Mouse (Mus musculus): ENCODE data around the gene Slc35b1. TPM values are rescaled to one million over a fixed set of nuclear protein-coding genes. Genes with fewer than 3 reads are reported as not detected.

Slc35b1 gene
- 10 to 100 TPM; 74.2 to 76.0 TPM for total RNA-seq (2021)
- long read RNA-seq, experiment 1, transcript Slc35b1-202 (9 exons, 1,299 nt): minor isoform, 12 of 45 reads
- long read RNA-seq, experiment 1, transcript Slc35b1-201 (9 exons, 1,523 nt): major isoform, 29 of 45 reads
- long read RNA-seq, experiment 1, partial matches to known transcripts: 0 of 45 reads
- long read RNA-seq, experiment 1, other reads (novel, unspliced or antisense): 4 of 45 reads
- long read RNA-seq, experiment 2, transcript Slc35b1-201 (9 exons, 1,523 nt): major isoform, 29 of 67 reads
- long read RNA-seq, experiment 2, transcript Slc35b1-202 (9 exons, 1,299 nt): minor isoform, 23 of 67 reads
- long read RNA-seq, experiment 2, partial matches to known transcripts: 3 of 67 reads
- long read RNA-seq, experiment 2, other reads (novel, unspliced or antisense): 12 of 67 reads

DNA sequence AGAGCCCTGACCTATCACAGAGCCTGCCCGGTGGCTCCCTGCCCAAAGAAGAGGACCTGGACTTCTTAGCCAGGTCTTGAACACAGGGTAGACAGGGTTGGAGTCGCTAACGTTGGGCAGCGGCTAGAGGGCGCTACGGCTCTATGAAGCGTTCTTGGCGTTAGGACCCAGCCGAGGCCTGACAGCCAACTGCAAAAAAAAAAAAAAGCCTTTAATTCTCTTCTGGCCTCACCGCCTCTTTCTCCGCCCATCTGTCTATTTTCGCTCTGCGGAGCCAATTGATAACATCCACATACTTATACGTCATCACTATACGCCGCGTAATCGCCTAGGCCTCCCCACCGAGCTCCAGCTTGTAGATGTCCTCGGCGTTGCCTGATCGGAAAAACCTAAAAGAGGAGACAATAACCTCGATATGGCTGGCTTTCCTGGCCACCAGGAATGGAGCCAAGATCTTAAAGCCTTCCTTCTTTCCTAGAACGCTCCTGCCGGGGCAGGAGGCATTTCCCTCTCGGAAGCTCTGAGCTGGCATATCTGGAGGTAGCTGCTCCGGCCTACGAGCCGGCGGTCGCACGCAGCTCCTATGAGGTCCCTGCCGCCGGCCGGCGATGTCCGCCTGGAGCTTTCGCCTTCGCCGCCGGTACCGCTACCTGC, at the start of gene Slc35b1:
TSS of gene Slc35b1 (plus strand) at position 374 of the 654 bp plus-strand sequence.
- DNase-seq (ENCODE audit: low spot score in 2 of 2): peak; percentile 99

- peak; percentile 62 to 89 for DNase-seq (ENCODE audit: low spot score in 2 of 2)
These were observed 47.8 kb upstream of the Slc35b1 start, which contains the start of gene Fam117a for GRCm38 (mm10) chr11:95336568-95337128. Fam117a (plus strand) TSS chr11:95337018.

- DNase-seq (ENCODE audit: low spot score in 2 of 2): peak in 1 of 2 experiments; percentile 31
These were observed 47.2 kb upstream of the Slc35b1 start for GRCm38 (mm10) chr11:95337129-95337813.

- DNase-seq (ENCODE audit: low spot score in 2 of 2): no peak
These were observed 46.6 kb upstream of the Slc35b1 start for GRCm38 (mm10) chr11:95337846-95338342.

GRCm38 (mm10) chr11:95339471-95340021, 44.9 kb upstream of the Slc35b1 start:
- no peak for DNase-seq (ENCODE audit: low spot score in 2 of 2)

- DNase-seq (ENCODE audit: low spot score in 2 of 2): no peak
These were observed 44.2 kb upstream of the Slc35b1 start for GRCm38 (mm10) chr11:95340259-95340658.

GRCm38 (mm10) chr11:95340664-95341063, 43.8 kb upstream of the Slc35b1 start:
- no peak for DNase-seq (ENCODE audit: low spot score in 2 of 2)

- no peak for DNase-seq (ENCODE audit: low spot score in 2 of 2)
These were observed 41.3 kb upstream of the Slc35b1 start for GRCm38 (mm10) chr11:95343180-95343579.

DNA sequence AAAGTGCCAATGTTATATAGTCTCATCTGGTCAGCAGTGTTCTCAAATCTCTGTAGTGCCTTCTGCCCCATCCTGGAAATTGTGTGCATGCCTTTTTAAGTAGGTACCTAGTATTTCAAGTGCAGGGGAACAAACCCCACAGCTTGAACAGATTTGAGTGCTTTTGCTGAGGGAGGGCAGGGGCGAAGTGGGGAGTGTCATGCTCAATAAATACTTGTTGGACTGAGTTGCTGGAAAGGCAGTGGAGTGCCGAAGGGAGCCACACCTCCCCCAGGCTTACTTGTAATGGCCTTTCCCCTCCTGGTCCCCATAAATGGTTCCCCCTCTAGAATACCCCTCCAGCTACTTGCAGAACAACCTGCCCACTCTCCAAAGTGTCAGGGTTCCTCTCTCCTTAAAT, 40.3 kb upstream of the Slc35b1 start:
- DNase-seq (ENCODE audit: low spot score in 2 of 2): no peak

- no peak for DNase-seq (ENCODE audit: low spot score in 2 of 2)
These were observed 34.2 kb upstream of the Slc35b1 start for GRCm38 (mm10) chr11:95350289-95350688.

GRCm38 (mm10) chr11:95350960-95351359, 33.5 kb upstream of the Slc35b1 start:
- DNase-seq (ENCODE audit: low spot score in 2 of 2): no peak

- DNase-seq (ENCODE audit: low spot score in 2 of 2): no peak
These were observed 31.8 kb upstream of the Slc35b1 start for GRCm38 (mm10) chr11:95352686-95353085.

- DNase-seq (ENCODE audit: low spot score in 2 of 2): no peak
These were observed 31.3 kb upstream of the Slc35b1 start for GRCm38 (mm10) chr11:95353226-95353625.

DNA sequence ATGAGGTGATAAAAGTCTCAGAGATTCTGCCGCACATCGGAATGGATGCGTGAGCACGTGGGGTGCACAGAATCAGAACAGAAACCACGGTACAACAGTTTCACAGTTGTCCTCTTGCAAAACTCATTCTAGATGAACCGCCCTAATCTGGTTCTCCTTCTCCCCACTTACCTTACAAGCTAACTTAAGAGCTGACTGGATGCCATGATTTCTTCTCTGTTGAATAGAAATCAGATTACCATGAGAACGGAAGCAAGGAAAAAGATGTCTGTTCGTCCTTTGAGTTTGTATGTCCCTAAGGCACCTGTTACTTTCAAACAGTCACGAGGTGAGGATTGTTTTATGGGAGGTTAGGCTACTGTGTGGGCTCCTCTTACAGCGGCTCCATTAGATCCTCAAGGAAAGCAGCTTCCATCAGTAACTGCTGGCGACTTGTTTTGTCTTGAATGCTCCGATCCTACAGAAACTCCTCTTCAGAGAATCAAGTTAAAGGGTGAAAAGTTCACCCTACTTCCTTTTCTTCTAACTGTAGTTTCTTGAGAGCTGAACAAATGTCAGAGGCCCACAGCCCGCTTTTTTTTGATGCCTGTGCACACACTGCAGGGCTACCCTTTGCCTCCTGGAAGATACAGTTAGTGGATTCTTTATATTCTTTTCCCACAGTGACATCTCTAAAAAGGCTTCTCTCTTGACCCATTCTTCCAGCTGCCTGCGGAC, 30.1 kb upstream of the Slc35b1 start:
- no peak for DNase-seq (ENCODE audit: low spot score in 2 of 2)

DNA sequence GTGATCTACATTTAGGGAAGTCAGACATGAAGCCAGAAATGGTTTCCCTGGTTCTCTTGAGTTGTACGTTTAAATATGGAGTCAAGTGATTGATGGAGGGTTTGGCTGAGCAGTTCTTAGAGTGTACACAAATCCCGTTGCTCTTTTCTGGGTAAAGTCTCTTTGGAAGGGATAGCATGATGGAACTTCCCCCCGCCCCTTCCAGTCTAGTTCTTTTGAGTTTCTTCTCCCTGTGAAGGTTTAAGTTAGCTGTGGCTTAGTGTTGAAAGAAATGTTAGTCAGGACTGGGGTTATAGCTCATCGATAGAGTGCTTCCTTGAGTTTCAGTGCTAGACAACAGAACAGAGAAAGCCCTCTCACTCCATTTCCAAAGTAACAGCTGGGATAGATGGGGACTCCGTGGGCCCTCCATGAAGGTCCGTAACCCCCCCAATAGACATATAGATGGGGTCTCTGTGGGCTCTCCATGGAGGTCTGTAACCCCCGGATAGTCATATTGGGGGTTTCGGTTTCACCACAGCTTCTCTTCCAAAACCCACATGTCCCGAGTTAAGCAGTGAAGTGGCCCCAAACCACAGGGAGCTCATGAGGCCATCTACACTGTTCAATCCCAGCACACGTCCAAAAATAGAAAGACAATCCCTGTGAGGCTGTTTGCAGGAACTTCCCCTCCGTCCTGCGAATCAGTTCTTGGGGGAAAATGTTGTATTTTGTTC, 29.4 kb upstream of the Slc35b1 start:
- DNase-seq (ENCODE audit: low spot score in 2 of 2): no peak

- no peak for DNase-seq (ENCODE audit: low spot score in 2 of 2)
These were observed 28.9 kb upstream of the Slc35b1 start for GRCm38 (mm10) chr11:95355661-95356011.

- no peak for DNase-seq (ENCODE audit: low spot score in 2 of 2)
These were observed 28.5 kb upstream of the Slc35b1 start for GRCm38 (mm10) chr11:95356039-95356438.

GRCm38 (mm10) chr11:95356469-95357273, 27.8 kb upstream of the Slc35b1 start:
- DNase-seq (ENCODE audit: low spot score in 2 of 2): no peak

GRCm38 (mm10) chr11:95358263-95358662, 26.2 kb upstream of the Slc35b1 start:
- no peak for DNase-seq (ENCODE audit: low spot score in 2 of 2)
